In the genomic region with DNA sequence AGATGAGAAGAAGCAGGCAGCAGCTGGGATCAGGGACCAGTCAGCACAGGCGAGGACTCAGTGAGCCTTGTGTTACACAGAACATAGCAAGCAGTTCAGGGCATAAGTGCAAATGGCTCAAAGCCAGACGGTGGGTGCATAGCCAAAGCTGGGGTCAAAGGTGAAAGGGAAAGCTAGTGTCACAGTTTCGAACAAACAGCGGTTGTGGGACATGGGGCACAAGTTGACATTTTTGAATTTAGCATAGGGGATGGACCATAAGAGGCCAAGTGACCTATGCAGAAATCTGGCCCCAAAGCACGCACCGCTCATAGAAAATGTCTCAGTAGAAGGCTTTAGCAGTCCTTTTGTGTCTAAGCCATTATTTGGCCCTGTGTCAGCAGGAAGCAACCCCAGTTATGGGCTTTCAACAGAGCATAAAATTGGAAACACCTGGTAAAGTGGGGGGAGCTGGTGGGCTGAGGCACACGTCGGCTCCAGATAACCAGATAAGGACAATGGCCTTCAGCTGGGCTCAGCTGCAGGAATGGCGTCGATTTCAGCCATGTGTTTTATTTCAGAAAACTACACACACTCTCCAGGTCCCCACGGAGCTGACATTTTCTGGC, we compare ENCODE assay signal across 9 mouse cellular contexts.
A peak's percentile ranks its signal among the peaks of the same experiment; 100 is the strongest.
DNase-seq lines count a peak whose midpoint lies in the region; ATAC-seq lines count a peak whose summit lies in the region.
"Had no signal": no experiment of that assay in that cellular context is flagged by ENCODE, and none has a peak within 500 bp of the region (broad histone marks: within the 10 kb centered on the region; RNA-seq: fewer than 3 reads in every experiment).

No protein-coding gene starts in this region.

- WGBS in hindbrain, embryonic 12.5 days: 10% methylated on average over 11 of the region's 11 CpGs
- 19% methylated on average over 11 of the region's 11 CpGs for WGBS in limb, embryonic 15.5 days
- WGBS in neural tube, embryonic 14.5 days: 10% methylated on average over 11 of the region's 11 CpGs

- H3K27me3 ChIP-seq in hindbrain, embryonic 12.5 days: no peaks in the 10 kb centered on the region
- H3K27me3 ChIP-seq in limb, embryonic 15.5 days: no peaks in the 10 kb centered on the region
- no peaks in the 10 kb centered on the region for H3K27me3 ChIP-seq in neural tube, embryonic 14.5 days (ENCODE audit: control insufficient read depth, insufficient read depth, low read length)

- no peak overlapping the region for H3K4me2 ChIP-seq in hindbrain, embryonic 12.5 days (replicated peaks)
- H3K4me2 ChIP-seq in limb, embryonic 15.5 days: no peak overlapping the region
- H3K4me2 ChIP-seq in neural tube, embryonic 14.5 days (ENCODE audit: low read depth, low read length): no peak overlapping the region

- no peaks in the 10 kb centered on the region for H3K9me3 ChIP-seq in hindbrain, embryonic 12.5 days (replicated peaks)
- no peaks in the 10 kb centered on the region for H3K9me3 ChIP-seq in limb, embryonic 15.5 days
- H3K9me3 ChIP-seq in neural tube, embryonic 14.5 days (ENCODE audit: control insufficient read depth, low read length): no peaks in the 10 kb centered on the region

- peak overlapping the region; percentile 80 for H3K27ac ChIP-seq in hindbrain, embryonic 12.5 days
- H3K27ac ChIP-seq in limb, embryonic 15.5 days: 0 out of 2 replicates have a peak overlapping the region, but pooled peaks have one; percentile 0
- H3K27ac ChIP-seq in neural tube, embryonic 14.5 days (ENCODE audit: low read depth, low read length): peak overlapping the region; percentile 56
- H3K27ac ChIP-seq: macrophage had no signal

- peak; percentile 93 for DNase-seq in MN1 (ENCODE audit: low spot score)
- DNase-seq in embryo, embryonic 11.5 days (ENCODE audit: low read depth, low spot score): peak; percentile 68
- DNase-seq in urinary bladder, postnatal 25 days (ENCODE audit: low spot score): no peak
- no peak for DNase-seq in c-Kit-positive CD71-positive TER-119-positive erythroid progenitor cells, embryonic 14.5 days (ENCODE audit: low spot score)

- H3K4me3 ChIP-seq in hindbrain, embryonic 12.5 days: no peak overlapping the region
- no peak overlapping the region for H3K4me3 ChIP-seq in limb, embryonic 15.5 days
- H3K4me3 ChIP-seq in neural tube, embryonic 14.5 days (ENCODE audit: low read depth, low read length): no peak overlapping the region

- H3K9ac ChIP-seq in hindbrain, embryonic 12.5 days: no peak overlapping the region
- H3K9ac ChIP-seq in limb, embryonic 15.5 days: no peak overlapping the region
- H3K9ac ChIP-seq in neural tube, embryonic 14.5 days (replicated peaks; ENCODE audit: low read depth, low read length): no peak overlapping the region

- ATAC-seq in hindbrain, embryonic 12.5 days (ENCODE audit: low FRiP score): peak; percentile 86
- ATAC-seq in limb, embryonic 15.5 days (ENCODE audit: insufficient number of reproducible peaks, low FRiP score, low TSS enrichment, low read depth): peak; percentile 67; the same call in 1 of the 2 replicates
- peak; percentile 73; the same call in 1 of the 2 replicates for ATAC-seq in neural tube, embryonic 14.5 days (ENCODE audit: low read depth)
- ATAC-seq in inflammation-experienced regulatory T-cells, adult 6 months: no peak

- no peaks in the 10 kb centered on the region for H3K36me3 ChIP-seq in hindbrain, embryonic 12.5 days
- H3K36me3 ChIP-seq in limb, embryonic 15.5 days: no peaks in the 10 kb centered on the region
- no peaks in the 10 kb centered on the region for H3K36me3 ChIP-seq in neural tube, embryonic 14.5 days (ENCODE audit: control insufficient read depth, insufficient read depth, low read length)

- peaks cover 29% of the 10 kb centered on the region for H3K4me1 ChIP-seq in hindbrain, embryonic 12.5 days
- H3K4me1 ChIP-seq in limb, embryonic 15.5 days: peaks cover 6% of the 10 kb centered on the region
- peaks cover 13% of the 10 kb centered on the region; the same call in 1 of the 2 replicates for H3K4me1 ChIP-seq in neural tube, embryonic 14.5 days (ENCODE audit: control insufficient read depth, insufficient read depth, low read length)

Comparison
In these comparisons a context has a peak if more than half of its experiments do, and no peak if none do; other contexts are left out.
1. DNase-seq: peak in MN1 (single experiment) and embryo, embryonic 11.5 days (single experiment); none in urinary bladder, postnatal 25 days (single experiment) and c-Kit-positive CD71-positive TER-119-positive erythroid progenitor cells, embryonic 14.5 days (single experiment).
2. H3K27ac ChIP-seq: peak in every context shown above with its lines; median percentile 80 in hindbrain, embryonic 12.5 days; 56 in neural tube, embryonic 14.5 days; 0 in limb, embryonic 15.5 days.